Mouse (Mus musculus) heart, postnatal 0 days (tissue): ENCODE results near the gene Phf21a.

Source experiments
- CTCF ChIP-seq: IDR thresholded peaks from 2 replicates; pipeline ENCODE4 v1.5.1; 2016; ENCODE audit warnings: antibody characterized with exemption, control low read depth, low read depth
- EP300 ChIP-seq: IDR thresholded peaks from 2 replicates; pipeline ENCODE4 v1.6.1; 2016; ENCODE audit warnings: antibody characterized with exemption, low read depth

- TF ChIP-seq CTCF: no peak
- TF ChIP-seq EP300: no peak
Measured at GRCm38 (mm10) chr2:92370375-92370774, 277.5 kb downstream of the Phf21a start.
